Mouse (Mus musculus) ES-E14 (cell line): ENCODE measurements around the gene 4930442H23Rik. TPM values are rescaled to one million over a fixed set of nuclear protein-coding genes. Genes with fewer than 3 reads are reported as not detected.
"Not testable (repeated sequence)": the region's sequence is repeated elsewhere in the genome, so short reads cannot be mapped to it uniquely, and the experiment has no call there.

Source experiments
- DNase-seq: peaks from one replicate; pipeline ENCODE4 v3.0.0-alpha.2; 2013; ENCODE audit warnings: low read depth, low spot score
- H3K27ac ChIP-seq: 2 replicates; pipeline ENCODE4 v1.5.1; 2012; ENCODE audit warnings: low read depth, mild to moderate bottlenecking, low read length, moderate library complexity, mixed read lengths; ENCODE audit not compliant: poor library complexity, insufficient read depth, severe bottlenecking
- H3K36me3 ChIP-seq: 2 replicates; pipeline ENCODE4 v1.6.1; 2012; ENCODE audit warnings: mild to moderate bottlenecking, low read length, moderate library complexity, mixed read lengths; ENCODE audit not compliant: control insufficient read depth, poor library complexity, insufficient read depth, severe bottlenecking
- H3K4me1 ChIP-seq, 2 experiments: fragments of 150-350 bp in 1 of 2; sonication (generic) in 1 of 2; 2 replicates each; pipeline ENCODE4 v1.6.1; 2012; ENCODE audit warnings: low read length in 2 of 2, mild to moderate bottlenecking in 1 of 2, mixed read lengths in 1 of 2; ENCODE audit not compliant: control insufficient read depth in 2 of 2, insufficient read depth in 2 of 2, poor library complexity in 1 of 2
- H3K4me3 ChIP-seq, 2 experiments: fragments of 150-350 bp in 1 of 2; sonication (generic) in 1 of 2; 2 replicates each; pipeline ENCODE4 v1.5.1; 2012; ENCODE audit warnings: low read length in 2 of 2, low read depth in 1 of 2, mild to moderate bottlenecking in 1 of 2, mixed read lengths in 1 of 2; ENCODE audit not compliant: insufficient read depth in 1 of 2, poor library complexity in 1 of 2, severe bottlenecking in 1 of 2
- H3K9ac ChIP-seq: 2 replicates; pipeline ENCODE4 v1.6.1; 2012; ENCODE audit warnings: low read depth, mild to moderate bottlenecking, low read length, mixed read lengths; ENCODE audit not compliant: poor library complexity, insufficient read depth, severe bottlenecking
- H3K9me3 ChIP-seq: fragments of 150-350 bp; sonication (generic); 2 replicates; pipeline ENCODE4 v1.6.1; 2012; ENCODE audit warnings: low read depth, mild to moderate bottlenecking, low read length; ENCODE audit not compliant: control insufficient read depth, insufficient read depth
- CHD2 ChIP-seq: IDR thresholded peaks from 2 replicates; pipeline ENCODE4 v1.6.1; 2014; ENCODE audit warnings: mild to moderate bottlenecking, low read depth, low read length, inconsistent platforms
- HCFC1 ChIP-seq: IDR thresholded peaks from 2 replicates; pipeline ENCODE4 v1.6.1; 2012; ENCODE audit warnings: low read length, inconsistent platforms, borderline replicate concordance; ENCODE audit not compliant: insufficient read depth
- MAFK ChIP-seq: IDR thresholded peaks from 2 replicates; pipeline ENCODE4 v1.6.1; 2014; ENCODE audit warnings: mild to moderate bottlenecking, low read depth, low read length, inconsistent platforms; ENCODE audit not compliant: insufficient read depth
- ZC3H11A ChIP-seq: IDR thresholded peaks from 2 replicates; pipeline ENCODE4 v1.6.1; 2012; ENCODE audit warnings: low read depth, mild to moderate bottlenecking, inconsistent platforms, low read length, borderline replicate concordance
- ZNF384 ChIP-seq: IDR thresholded peaks from 2 replicates; pipeline ENCODE4 v1.6.1; 2012; ENCODE audit warnings: low read depth, low read length, inconsistent platforms
- in situ Hi-C, 2 experiments: fragments of 600-800 bp; cut with MboI; formaldehyde crosslinking; loops; one replicate each; pipeline ENCODE4 v1.15.1; 2025; ENCODE audit warnings: low sequenced_read_pairs in 2 of 2, inconsistent platforms in 1 of 2; ENCODE audit not compliant: unreplicated experiment in 2 of 2
- total RNA-seq: library from RNA; depleted of rRNA; stranded (reverse); fragments of 300-350 nt; gene quantifications from 2 replicates; pipeline ENCODE4 v1.2.3, GENCODE M21; 2012

Gene 4930442H23Rik
- total RNA-seq, 1 experiment = 0.54 TPM

- DNase-seq = peak; percentile 83
- in situ Hi-C loops = no loop called here
- 0 out of 2 replicates have a peak, but pooled peaks have one; percentile 7 for TF ChIP-seq MAFK
- TF ChIP-seq HCFC1 = peak; percentile 14; the same call in 1 of the 2 replicates
- TF ChIP-seq CHD2 = no peak
- Histone ChIP-seq H3K9me3 (no peaks in the 10 kb centered on the region), H3K36me3 (peaks cover 31% of the 10 kb centered on the region), H3K4me3 (peak overlapping the region; percentile 63 to 65), H3K9ac (peak overlapping the region; percentile 72), H3K4me1 (peaks cover under 1 to 8% of the 10 kb centered on the region in 2 experiments; a peak in 2 of 4 replicates), H3K27ac (peak overlapping the region; percentile 87)
Observed at GRCm38 (mm10) chr10:81174617-81175344, 8.9 kb downstream of the 4930442H23Rik start.

GRCm38 (mm10) chr10:81173132-81173531, 10.5 kb downstream of the 4930442H23Rik start:
- Histone ChIP-seq H3K27ac (peak overlapping the region; percentile 32; the same call in 1 of the 2 replicates), H3K4me1 (peaks cover 4 to 6% of the 10 kb centered on the region in 2 experiments; a peak in 3 of 4 replicates), H3K4me3 (0 out of 4 replicates have a peak overlapping the region, but pooled peaks of 1 of the 2 experiments have one; percentile 11), H3K9me3 (no peaks in the 10 kb centered on the region), H3K9ac (peak overlapping the region; percentile 49; the same call in 1 of the 2 replicates), H3K36me3 (peaks cover 14% of the 10 kb centered on the region)
- DNase-seq = no peak
- TF ChIP-seq MAFK = no peak
- TF ChIP-seq ZC3H11A = no peak
- TF ChIP-seq ZNF384 = no peak
- no peak for TF ChIP-seq CHD2
- no peak for TF ChIP-seq HCFC1
- in situ Hi-C loops = no loop called here

- peak overlapping the region; percentile 13 to 37; a peak in 2 of 4 replicates for H3K4me3 ChIP-seq
- H3K36me3 ChIP-seq, H3K9ac ChIP-seq, H3K9me3 ChIP-seq, in situ Hi-C loops, H3K4me1 ChIP-seq, DNase-seq, H3K27ac ChIP-seq: not testable (repeated sequence)
Observed at GRCm38 (mm10) chr10:81169411-81169900, 14.2 kb downstream of the 4930442H23Rik start.

GRCm38 (mm10) chr10:81168521-81169244, 15.0 kb downstream of the 4930442H23Rik start:
- H3K9ac ChIP-seq = peak overlapping the region; percentile 57
- H3K4me3 ChIP-seq = peak overlapping the region; percentile 53 to 81
- peak overlapping the region; percentile 37 for H3K27ac ChIP-seq
- peak; percentile 77 for DNase-seq
- in situ Hi-C loops = no loop called here
- no peaks in the 10 kb centered on the region for H3K9me3 ChIP-seq
- H3K36me3 ChIP-seq = peaks cover 3% of the 10 kb centered on the region; the same call in 1 of the 2 replicates
- H3K4me1 ChIP-seq = peaks cover 5 to 7% of the 10 kb centered on the region in 2 experiments; a peak in 3 of 4 replicates
- TF ChIP-seq ZNF384 = no peak
- TF ChIP-seq HCFC1 = no peak
